ENCODE assay signal across 9 mouse cellular contexts in genomic region chr8:83666866-83667234, GRCm38 (mm10). TPM values are rescaled to one million over a fixed set of nuclear protein-coding genes. Genes with fewer than 3 reads are reported as not detected.
A peak's percentile ranks its signal among the peaks of the same experiment; 100 is the strongest.
DNase-seq lines count a peak whose midpoint lies in the region; ATAC-seq and TF ChIP-seq lines count a peak whose summit lies in the region.
"Had no signal": no experiment of that assay in that cellular context is flagged by ENCODE, and none has a peak within 500 bp of the region (broad histone marks: within the 10 kb centered on the region; RNA-seq: fewer than 3 reads in every experiment).

No protein-coding gene starts in this region.

- H3K9me3 ChIP-seq in E14TG2a.4 (ENCODE audit: low read length) = no peaks in the 10 kb centered on the region; the same call in 1 of the 2 replicates
- no peaks in the 10 kb centered on the region for H3K9me3 ChIP-seq in embryonic facial prominence, embryonic 12.5 days
- no peaks in the 10 kb centered on the region for H3K9me3 ChIP-seq in intestine, embryonic 16.5 days (ENCODE audit: control insufficient read depth, low read length)
- H3K9me3 ChIP-seq: liver, embryonic 13.5 days had no signal

- H3K4me1 ChIP-seq in kidney, adult 2 months (ENCODE audit: control insufficient read depth, insufficient read depth, low read length) = peaks cover 19% of the 10 kb centered on the region
- H3K4me1 ChIP-seq in E14TG2a.4 (replicated peaks; ENCODE audit: low read depth, low read length) = peaks cover 71% of the 10 kb centered on the region
- H3K4me1 ChIP-seq in embryonic facial prominence, embryonic 12.5 days = peaks cover 48% of the 10 kb centered on the region
- H3K4me1 ChIP-seq in intestine, embryonic 16.5 days (ENCODE audit: control insufficient read depth, insufficient read depth, low read length) = peaks cover 62% of the 10 kb centered on the region

- H3K36me3 ChIP-seq in kidney, adult 2 months (ENCODE audit: control insufficient read depth, insufficient read depth, low read length) = 0 out of 2 replicates have a peak, but pooled peaks cover 3% of the 10 kb centered on the region
- peaks cover 61% of the 10 kb centered on the region for H3K36me3 ChIP-seq in E14TG2a.4 (ENCODE audit: insufficient read depth, low read length)
- peaks cover 36% of the 10 kb centered on the region for H3K36me3 ChIP-seq in embryonic facial prominence, embryonic 12.5 days
- peaks cover 13% of the 10 kb centered on the region for H3K36me3 ChIP-seq in intestine, embryonic 16.5 days (ENCODE audit: control insufficient read depth, insufficient read depth, low read length)

- no peak for DNase-seq in kidney, adult 2 months
- DNase-seq in kidney, adult 9 months = no peak
- no peak for DNase-seq in gastrocnemius, adult 18-20 months (ENCODE audit: low spot score)
- no peak for DNase-seq in left cerebral cortex, adult 8-10 months (ENCODE audit: low spot score in 2 of 2)
- no peak for DNase-seq in adrenal gland, postnatal 25 days
- DNase-seq: liver, embryonic 13.5 days had no signal

- peak overlapping the region; percentile 11; the same call in 1 of the 2 replicates for H3K4me2 ChIP-seq in embryonic facial prominence, embryonic 12.5 days (replicated peaks)
- peak overlapping the region; percentile 27; the same call in 1 of the 2 replicates for H3K4me2 ChIP-seq in intestine, embryonic 16.5 days (ENCODE audit: low read depth, low read length)
- H3K4me2 ChIP-seq: liver, embryonic 13.5 days had no signal

- peak overlapping the region; percentile 20 for H3K4me3 ChIP-seq in kidney, adult 2 months (ENCODE audit: insufficient read depth, low read depth, low read length)
- 0 out of 2 replicates have a peak overlapping the region, but pooled peaks have one; percentile 14 for H3K4me3 ChIP-seq in E14TG2a.4 (replicated peaks; ENCODE audit: low read length)
- H3K4me3 ChIP-seq in embryonic facial prominence, embryonic 12.5 days = no peak overlapping the region
- peak overlapping the region; percentile 13; the same call in 1 of the 2 replicates for H3K4me3 ChIP-seq in intestine, embryonic 16.5 days (ENCODE audit: low read length)
- H3K4me3 ChIP-seq: liver, embryonic 13.5 days had no signal

- H3K27me3 ChIP-seq in kidney, adult 2 months (replicated peaks; ENCODE audit: control insufficient read depth, insufficient read depth, low read length) = no peaks in the 10 kb centered on the region
- H3K27me3 ChIP-seq in E14TG2a.4 (ENCODE audit: insufficient read depth, low read length) = peaks cover 22% of the 10 kb centered on the region
- peaks cover 11% of the 10 kb centered on the region for H3K27me3 ChIP-seq in embryonic facial prominence, embryonic 12.5 days
- H3K27me3 ChIP-seq in intestine, embryonic 16.5 days (replicated peaks; ENCODE audit: control insufficient read depth, insufficient read depth, low read length) = no peaks in the 10 kb centered on the region

- 83% methylated on average over 3 of the region's 3 CpGs for WGBS in kidney, adult 2 months
- WGBS in embryonic facial prominence, embryonic 12.5 days = 89% methylated on average over 3 of the region's 3 CpGs
- 94% methylated on average over 3 of the region's 3 CpGs for WGBS in intestine, embryonic 16.5 days

- TF ChIP-seq POLR2A in kidney, adult 2 months (IDR thresholded peaks at IDR 0.05; ENCODE audit: low read depth, low read length) = no peak

- H3K9ac ChIP-seq in embryonic facial prominence, embryonic 12.5 days = peak overlapping the region; percentile 28; the same call in 1 of the 2 replicates
- peak overlapping the region; percentile 37 for H3K9ac ChIP-seq in intestine, embryonic 16.5 days (ENCODE audit: low read depth, low read length)
- H3K9ac ChIP-seq: liver, embryonic 13.5 days had no signal

- ATAC-seq in embryonic facial prominence, embryonic 12.5 days (ENCODE audit: insufficient number of reproducible peaks, insufficient read depth, low FRiP score, low TSS enrichment) = no peak
- no peak for ATAC-seq in intestine, embryonic 16.5 days

- peak overlapping the region; percentile 74 for H3K27ac ChIP-seq in kidney, adult 2 months (ENCODE audit: insufficient read depth, low read depth, low read length)
- peak overlapping the region; percentile 81 for H3K27ac ChIP-seq in embryonic facial prominence, embryonic 12.5 days
- peak overlapping the region; percentile 67 for H3K27ac ChIP-seq in intestine, embryonic 16.5 days (ENCODE audit: low read length)
- H3K27ac ChIP-seq: liver, embryonic 13.5 days had no signal

- TF ChIP-seq CTCF in kidney, adult 2 months (conservative IDR thresholded peaks at IDR 0.05; ENCODE audit: insufficient read depth, insufficient read length, low read depth, low read length) = no peak
- no peak for TF ChIP-seq CTCF in E14TG2a.4 (conservative IDR thresholded peaks at IDR 0.05; ENCODE audit: low read length)

RNA-seq across cellular contexts. Expression of gene Ptger1, which starts 0.4 kb away (rescaled TPM):
- polyA plus RNA-seq in kidney, adult 2 months (2012; rRNA removed) = 21.8 and 23.3 TPM in 2 replicates
- 0.87 and 1.1 TPM in 2 replicates for polyA plus RNA-seq in embryonic facial prominence, embryonic 12.5 days (2016; fragmentation: Nextera tagmentation; extraction: Ambion mirVana)
- 1.2 and 1.5 TPM in 2 replicates for polyA plus RNA-seq in intestine, embryonic 16.5 days (2015; fragmentation: Nextera tagmentation; extraction: Ambion mirVana)
- total RNA-seq in gastrocnemius, adult 18-20 months (2021) = under 1 TPM in 1 of 2 experiments, not detected in 1; 0.09 TPM
- total RNA-seq in left cerebral cortex, adult 8-10 months (2022) = 1 to 10 TPM in 3 of 4 experiments, under 1 TPM in 1; 0.83 to 1.5 (median 1.3) TPM
- total RNA-seq in adrenal gland, postnatal 25 days (2021) = 0.86 and 2.5 TPM in 2 replicates

RNA-seq across cellular contexts. Expression of gene Gipc1, which starts 14.4 kb away (rescaled TPM):
- 57.6 and 66.6 TPM in 2 replicates for polyA plus RNA-seq in kidney, adult 2 months (2012; rRNA removed)
- 207 and 212 TPM in 2 replicates for polyA plus RNA-seq in embryonic facial prominence, embryonic 12.5 days (2016; fragmentation: Nextera tagmentation; extraction: Ambion mirVana)
- polyA plus RNA-seq in intestine, embryonic 16.5 days (2015; fragmentation: Nextera tagmentation; extraction: Ambion mirVana) = 153 and 171 TPM in 2 replicates
- 10 to 100 TPM; 16.6 to 16.9 TPM for total RNA-seq in gastrocnemius, adult 18-20 months (2021)
- 10 to 100 TPM; 72.9 to 74.5 (median 74.3) TPM for total RNA-seq in left cerebral cortex, adult 8-10 months (2022)
- total RNA-seq in adrenal gland, postnatal 25 days (2021) = 42.3 and 48.8 TPM in 2 replicates

RNA-seq across cellular contexts. Expression of gene Pkn1, which starts 32.1 kb away (rescaled TPM):
- polyA plus RNA-seq in kidney, adult 2 months (2012; rRNA removed) = 81.9 and 98.1 TPM in 2 replicates
- 35.1 and 36.1 TPM in 2 replicates for polyA plus RNA-seq in embryonic facial prominence, embryonic 12.5 days (2016; fragmentation: Nextera tagmentation; extraction: Ambion mirVana)
- 19.9 and 29.6 TPM in 2 replicates for polyA plus RNA-seq in intestine, embryonic 16.5 days (2015; fragmentation: Nextera tagmentation; extraction: Ambion mirVana)
- total RNA-seq in gastrocnemius, adult 18-20 months (2021) = 10 to 100 TPM; 23.0 to 24.3 TPM
- 10 to 100 TPM; 52.2 to 66.2 (median 54.8) TPM for total RNA-seq in left cerebral cortex, adult 8-10 months (2022)
- total RNA-seq in adrenal gland, postnatal 25 days (2021) = 120 and 146 TPM in 2 replicates

RNA-seq across cellular contexts. Expression of gene Ddx39, which starts 48.1 kb away (rescaled TPM):
- polyA plus RNA-seq in kidney, adult 2 months (2012; rRNA removed) = 25.1 and 28.7 TPM in 2 replicates
- 147 and 152 TPM in 2 replicates for polyA plus RNA-seq in embryonic facial prominence, embryonic 12.5 days (2016; fragmentation: Nextera tagmentation; extraction: Ambion mirVana)
- 204 and 224 TPM in 2 replicates for polyA plus RNA-seq in intestine, embryonic 16.5 days (2015; fragmentation: Nextera tagmentation; extraction: Ambion mirVana)
- 10 to 100 TPM; 10.0 to 11.1 TPM for total RNA-seq in gastrocnemius, adult 18-20 months (2021)
- 10 to 100 TPM; 14.4 to 18.4 (median 16.3) TPM for total RNA-seq in left cerebral cortex, adult 8-10 months (2022)
- total RNA-seq in adrenal gland, postnatal 25 days (2021) = 25.7 and 29.5 TPM in 2 replicates

RNA-seq across cellular contexts. Expression of gene Dnajb1, which starts 58.9 kb away (rescaled TPM):
- polyA plus RNA-seq in kidney, adult 2 months (2012; rRNA removed) = 32.2 and 33.2 TPM in 2 replicates
- polyA plus RNA-seq in embryonic facial prominence, embryonic 12.5 days (2016; fragmentation: Nextera tagmentation; extraction: Ambion mirVana) = 69.0 and 75.4 TPM in 2 replicates
- 46.7 and 52.0 TPM in 2 replicates for polyA plus RNA-seq in intestine, embryonic 16.5 days (2015; fragmentation: Nextera tagmentation; extraction: Ambion mirVana)
- 10 to 100 TPM in 1 of 2 experiments, 1 to 10 TPM in 1; 5.9 to 16.7 TPM for total RNA-seq in gastrocnemius, adult 18-20 months (2021)
- total RNA-seq in left cerebral cortex, adult 8-10 months (2022) = 10 to 100 TPM; 44.9 to 46.9 (median 45.6) TPM
- 27.7 and 28.0 TPM in 2 replicates for total RNA-seq in adrenal gland, postnatal 25 days (2021)
